Mouse (Mus musculus): ENCODE results near the gene Cacnb1.

- TF ChIP-seq POLR2A (IDR thresholded peaks at IDR 0.05; ENCODE audit: extremely low read depth, insufficient read depth, low read length) = no peak
- no peak for TF ChIP-seq CTCF (IDR thresholded peaks at IDR 0.05; ENCODE audit: extremely low read depth, insufficient read depth, low read length)
Measured at GRCm38 (mm10) chr11:97983983-97984382, 38.9 kb downstream of the Cacnb1 start.

Data from cortical plate, adult 2 months (tissue).